Mouse (Mus musculus): Measurements from ENCODE around the gene Kif3b. TPM values are rescaled to one million over a fixed set of nuclear protein-coding genes. Genes with fewer than 3 reads are reported as not detected.

Kif3b gene
- polyA plus RNA-seq, 1 experiment from 2014 or later, result 4.8 TPM

GRCm38 (mm10) chr2:153297771-153298170 lies 6.6 kb downstream of the Kif3b start:
- 88% methylated on average over 4 of the region's 4 CpGs for WGBS
- no peaks in the 10 kb centered on the region for H3K36me3 ChIP-seq (ENCODE audit: insufficient read depth)

GRCm38 (mm10) chr2:153298460-153298859 lies 7.2 kb downstream of the Kif3b start:
- DNase-seq (no peak), ATAC-seq (ENCODE audit: insufficient read depth) (no peak)
- WGBS, result 48% methylated on average over 4 of the region's 4 CpGs
- no peak overlapping the region for H3K4me2 ChIP-seq
- H3K4me1 ChIP-seq (ENCODE audit: insufficient read depth), result no peaks in the 10 kb centered on the region
- H3K4me3 ChIP-seq (ENCODE audit: low read depth, low read length), result no peak overlapping the region
- H3K9me3 ChIP-seq (ENCODE audit: low read depth, low read length), result no peaks in the 10 kb centered on the region
- H3K27me3 ChIP-seq (ENCODE audit: insufficient read depth, low read length), result no peaks in the 10 kb centered on the region
- no peak overlapping the region for H3K9ac ChIP-seq
- H3K36me3 ChIP-seq (ENCODE audit: insufficient read depth), result no peaks in the 10 kb centered on the region
- no peak overlapping the region for H3K27ac ChIP-seq (ENCODE audit: low read depth)
- no peak for TF ChIP-seq CTCF (IDR thresholded peaks at IDR 0.05; ENCODE audit: low read depth)

More at GRCm38 (mm10) chr2:153297771-153298170, 6.6 kb downstream of the Kif3b start:
- no peak overlapping the region for H3K4me2 ChIP-seq
- no peaks in the 10 kb centered on the region for H3K27me3 ChIP-seq (ENCODE audit: insufficient read depth, low read length)
- no peak overlapping the region for H3K27ac ChIP-seq (ENCODE audit: low read depth)
- no peak overlapping the region for H3K9ac ChIP-seq
- H3K4me1 ChIP-seq (ENCODE audit: insufficient read depth), result no peaks in the 10 kb centered on the region
- ATAC-seq (ENCODE audit: insufficient read depth) (no peak), DNase-seq (no peak)
- no peak overlapping the region for H3K4me3 ChIP-seq (ENCODE audit: low read depth, low read length)
- TF ChIP-seq CTCF (IDR thresholded peaks at IDR 0.05; ENCODE audit: low read depth), result no peak
- no peaks in the 10 kb centered on the region for H3K9me3 ChIP-seq (ENCODE audit: low read depth, low read length)

GRCm38 (mm10) chr2:153298863-153299262 lies 7.7 kb downstream of the Kif3b start:
- DNase-seq (peak; percentile 30), ATAC-seq (ENCODE audit: insufficient read depth) (no peak)
- H3K9ac ChIP-seq, result no peak overlapping the region
- no peak overlapping the region for H3K27ac ChIP-seq (ENCODE audit: low read depth)
- H3K4me3 ChIP-seq (ENCODE audit: low read depth, low read length), result no peak overlapping the region
- no peaks in the 10 kb centered on the region for H3K9me3 ChIP-seq (ENCODE audit: low read depth, low read length)
- H3K4me2 ChIP-seq, result no peak overlapping the region
- no peaks in the 10 kb centered on the region for H3K36me3 ChIP-seq (ENCODE audit: insufficient read depth)
- 58% methylated on average over 4 of the region's 4 CpGs for WGBS
- no peak for TF ChIP-seq CTCF (IDR thresholded peaks at IDR 0.05; ENCODE audit: low read depth)
- no peaks in the 10 kb centered on the region for H3K27me3 ChIP-seq (ENCODE audit: insufficient read depth, low read length)
- H3K4me1 ChIP-seq (ENCODE audit: insufficient read depth), result no peaks in the 10 kb centered on the region

- H3K4me3 ChIP-seq (ENCODE audit: low read depth, low read length), result no peak overlapping the region
- no peak overlapping the region for H3K4me2 ChIP-seq
- H3K9me3 ChIP-seq (ENCODE audit: low read depth, low read length), result no peaks in the 10 kb centered on the region
- H3K9ac ChIP-seq, result no peak overlapping the region
- DNase-seq (no peak), ATAC-seq (ENCODE audit: insufficient read depth) (no peak)
- no peaks in the 10 kb centered on the region for H3K27me3 ChIP-seq (ENCODE audit: insufficient read depth, low read length)
- no peaks in the 10 kb centered on the region for H3K4me1 ChIP-seq (ENCODE audit: insufficient read depth)
- H3K36me3 ChIP-seq (ENCODE audit: insufficient read depth), result no peaks in the 10 kb centered on the region
- TF ChIP-seq CTCF (IDR thresholded peaks at IDR 0.05; ENCODE audit: low read depth), result no peak
- no peak overlapping the region for H3K27ac ChIP-seq (ENCODE audit: low read depth)
- WGBS, result 90% methylated on average over 5 of the region's 5 CpGs
Observed at GRCm38 (mm10) chr2:153301123-153301522, 9.9 kb downstream of the Kif3b start.

GRCm38 (mm10) chr2:153305240-153305639 lies 14.0 kb downstream of the Kif3b start:
- no peaks in the 10 kb centered on the region for H3K36me3 ChIP-seq (ENCODE audit: insufficient read depth)
- H3K4me3 ChIP-seq (ENCODE audit: low read depth, low read length), result no peak overlapping the region
- ATAC-seq (ENCODE audit: insufficient read depth), result no peak
- H3K4me2 ChIP-seq, result no peak overlapping the region
- no peaks in the 10 kb centered on the region for H3K4me1 ChIP-seq (ENCODE audit: insufficient read depth)
- H3K27ac ChIP-seq (ENCODE audit: low read depth), result no peak overlapping the region; the same call in 1 of the 2 replicates
- no peak for TF ChIP-seq CTCF (IDR thresholded peaks at IDR 0.05; ENCODE audit: low read depth)
- no peaks in the 10 kb centered on the region for H3K9me3 ChIP-seq (ENCODE audit: low read depth, low read length)
- H3K27me3 ChIP-seq (ENCODE audit: insufficient read depth, low read length), result no peaks in the 10 kb centered on the region
- 58% methylated on average over 6 of the region's 6 CpGs for WGBS
- DNase-seq, result no peak
- no peak overlapping the region for H3K9ac ChIP-seq

GRCm38 (mm10) chr2:153308586-153308985 lies 17.4 kb downstream of the Kif3b start:
- ATAC-seq (ENCODE audit: insufficient read depth), result no peak
- TF ChIP-seq CTCF (IDR thresholded peaks at IDR 0.05; ENCODE audit: low read depth), result no peak
- WGBS, result 79% methylated on average over 7 of the region's 7 CpGs

GRCm38 (mm10) chr2:153309106-153309505 lies 17.9 kb downstream of the Kif3b start:
- DNase-seq (no peak), ATAC-seq (ENCODE audit: insufficient read depth) (no peak)
- Histone ChIP-seq H3K4me2 (no peak overlapping the region), H3K4me3 (ENCODE audit: low read depth, low read length) (no peak overlapping the region), H3K27ac (ENCODE audit: low read depth) (no peak overlapping the region), H3K4me1 (ENCODE audit: insufficient read depth) (no peaks in the 10 kb centered on the region), H3K27me3 (ENCODE audit: insufficient read depth, low read length) (no peaks in the 10 kb centered on the region), H3K36me3 (ENCODE audit: insufficient read depth) (no peaks in the 10 kb centered on the region), H3K9ac (no peak overlapping the region), H3K9me3 (ENCODE audit: low read depth, low read length) (no peaks in the 10 kb centered on the region)
- WGBS, result 66% methylated on average over 8 of the region's 8 CpGs
- TF ChIP-seq CTCF (IDR thresholded peaks at IDR 0.05; ENCODE audit: low read depth), result no peak

More at GRCm38 (mm10) chr2:153308586-153308985, 17.4 kb downstream of the Kif3b start:
- Histone ChIP-seq H3K27me3 (ENCODE audit: insufficient read depth, low read length) (no peaks in the 10 kb centered on the region), H3K27ac (ENCODE audit: low read depth) (no peak overlapping the region), H3K4me3 (ENCODE audit: low read depth, low read length) (no peak overlapping the region), H3K9me3 (ENCODE audit: low read depth, low read length) (no peaks in the 10 kb centered on the region), H3K4me1 (ENCODE audit: insufficient read depth) (no peaks in the 10 kb centered on the region), H3K36me3 (ENCODE audit: insufficient read depth) (no peaks in the 10 kb centered on the region), H3K9ac (no peak overlapping the region), H3K4me2 (no peak overlapping the region)
- no peak for DNase-seq

GRCm38 (mm10) chr2:153310228-153310627 lies 19.0 kb downstream of the Kif3b start:
- no peaks in the 10 kb centered on the region for H3K36me3 ChIP-seq (ENCODE audit: insufficient read depth)
- peak; percentile 71 for DNase-seq
- no peak for TF ChIP-seq CTCF (IDR thresholded peaks at IDR 0.05; ENCODE audit: low read depth)
- H3K4me3 ChIP-seq (ENCODE audit: low read depth, low read length), result no peak overlapping the region
- H3K9ac ChIP-seq, result no peak overlapping the region
- H3K27ac ChIP-seq (ENCODE audit: low read depth), result no peak overlapping the region
- no peaks in the 10 kb centered on the region for H3K9me3 ChIP-seq (ENCODE audit: low read depth, low read length)
- H3K4me1 ChIP-seq (ENCODE audit: insufficient read depth), result no peaks in the 10 kb centered on the region
- ATAC-seq (ENCODE audit: insufficient read depth), result no peak
- 63% methylated on average over 6 of the region's 6 CpGs for WGBS
- H3K27me3 ChIP-seq (ENCODE audit: insufficient read depth, low read length), result no peaks in the 10 kb centered on the region
- no peak overlapping the region for H3K4me2 ChIP-seq

Measured in lung, embryonic 14.5 days (tissue).